Mouse (Mus musculus): ENCODE results near the gene Ubxn10. TPM values are rescaled to one million over a fixed set of nuclear protein-coding genes. Genes with fewer than 3 reads are reported as not detected.
A peak's percentile ranks its signal among the peaks of the same experiment; 100 is the strongest.

Gene Ubxn10
- polyA plus RNA-seq, 1 experiment from 2014 or later, result 1.3 TPM

DNA sequence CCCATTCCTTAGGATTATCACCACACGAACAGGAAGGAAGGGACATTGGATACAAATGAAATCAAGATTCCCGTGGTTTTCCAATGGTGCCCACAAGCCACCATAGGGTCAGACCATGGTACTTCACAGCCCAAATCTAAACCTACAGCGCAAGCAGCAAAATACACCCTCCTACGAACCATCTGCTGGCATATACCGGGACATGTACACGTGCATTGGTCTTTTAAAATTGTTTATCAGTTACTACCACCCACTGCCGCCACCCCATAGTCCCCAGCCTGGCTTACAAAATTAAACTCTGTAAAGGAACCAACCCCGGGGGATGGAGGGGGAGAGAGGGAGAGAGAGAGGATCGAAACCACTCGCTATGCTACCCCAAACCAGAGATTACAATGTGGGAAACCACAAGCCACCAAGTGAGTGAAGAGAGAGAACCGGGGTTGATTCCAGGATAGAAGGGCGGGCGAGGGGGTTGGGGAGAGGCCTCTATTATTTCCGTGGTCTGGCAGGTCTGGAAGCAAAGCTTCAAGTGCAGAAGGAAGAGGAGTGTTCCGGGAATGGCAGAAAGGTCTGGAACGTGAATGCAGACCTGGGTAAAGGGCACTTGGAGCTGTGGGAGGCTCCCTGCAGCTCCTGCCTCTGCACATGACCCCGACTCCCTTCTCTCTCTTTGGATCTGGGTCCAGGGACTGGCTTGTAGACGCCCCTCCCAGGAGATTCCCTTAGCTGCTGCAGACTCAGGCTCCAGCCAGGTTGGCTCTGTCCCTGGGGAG, 12.4 kb downstream of the Ubxn10 start, which contains the start of gene Pla2g2c:
Gene Pla2g2c, plus strand, starts transcription at position 439 of the 773 bp plus-strand sequence.
- peak within 1 kb of the TSS; percentile 49 for H3K4me2 ChIP-seq (ENCODE audit: low read depth, low read length)

DNA sequence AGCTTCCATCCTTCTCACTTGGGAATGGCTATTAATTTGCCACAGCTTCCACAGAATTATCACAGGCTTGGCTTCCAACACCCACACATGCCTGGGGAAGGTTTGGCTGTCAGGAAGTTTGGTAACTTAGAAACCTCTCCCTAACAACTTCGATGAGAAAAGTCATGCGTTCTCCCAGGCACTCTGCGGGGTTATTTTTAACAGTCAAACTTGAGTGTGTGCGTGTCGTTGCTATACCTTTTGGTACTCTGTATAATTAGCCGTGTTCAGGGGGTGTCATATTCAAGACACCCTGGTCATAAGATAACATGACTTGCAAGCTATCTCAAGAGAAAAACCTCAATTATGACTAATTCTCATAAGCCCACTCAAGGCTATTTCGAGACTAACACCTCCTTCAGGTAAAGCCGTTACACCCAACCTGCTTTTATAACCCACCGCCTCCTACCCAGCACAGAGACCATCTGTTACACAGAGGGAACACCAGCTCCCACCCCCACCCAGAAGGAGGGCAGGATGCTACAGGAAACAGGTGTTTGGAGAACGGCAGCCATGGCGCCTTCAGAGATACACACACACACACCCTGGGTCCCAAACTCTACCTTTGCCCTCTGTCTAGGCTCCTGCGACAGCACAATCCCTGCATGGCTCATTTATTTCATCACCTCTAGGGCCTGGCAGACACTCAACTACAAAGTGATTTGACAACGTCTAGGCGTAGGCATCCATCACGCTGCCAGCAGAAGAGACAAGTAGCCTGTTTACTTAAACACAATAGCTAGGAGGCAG, 13.3 kb downstream of the Ubxn10 start:
- Histone ChIP-seq H3K27me3 (ENCODE audit: control insufficient read depth, insufficient read depth, low read length) (0 out of 2 replicates have a peak, but pooled peaks cover 2% of the 10 kb centered on the region), H3K36me3 (ENCODE audit: control insufficient read depth, insufficient read depth) (no peaks in the 10 kb centered on the region), H3K9me3 (replicated peaks; ENCODE audit: control insufficient read depth, low read length) (no peaks in the 10 kb centered on the region), H3K4me3 (ENCODE audit: low read length) (no peak overlapping the region), H3K9ac (ENCODE audit: low read length) (no peak overlapping the region), H3K4me2 (ENCODE audit: low read depth, low read length) (no peak overlapping the region; the same call in 1 of the 2 replicates), H3K27ac (ENCODE audit: low read length) (peak overlapping the region; percentile 20; the same call in 1 of the 2 replicates), H3K4me1 (ENCODE audit: control insufficient read depth, insufficient read depth, low read length) (peaks cover 25% of the 10 kb centered on the region)
- WGBS, result 27% methylated on average over 15 of the region's 15 CpGs
- 0 out of 2 replicates have a peak, but pooled peaks have one; percentile 30 for ATAC-seq (replicated peaks; ENCODE audit: extremely low read depth, insufficient read depth, low FRiP score)

More for the DNA sequence above, 12.4 kb downstream of the Ubxn10 start, which contains the start of gene Pla2g2c:
- no peaks in the 10 kb centered on the region for H3K36me3 ChIP-seq (ENCODE audit: control insufficient read depth, insufficient read depth)
- ATAC-seq (replicated peaks; ENCODE audit: extremely low read depth, insufficient read depth, low FRiP score), result no peak
- 0 out of 2 replicates have a peak, but pooled peaks cover 2% of the 10 kb centered on the region for H3K27me3 ChIP-seq (ENCODE audit: control insufficient read depth, insufficient read depth, low read length)
- H3K27ac ChIP-seq (ENCODE audit: low read length), result peak within 1 kb of the TSS; percentile 71
- peaks cover 28% of the 10 kb centered on the region for H3K4me1 ChIP-seq (ENCODE audit: control insufficient read depth, insufficient read depth, low read length)
- H3K9ac ChIP-seq (ENCODE audit: low read length), result peak within 1 kb of the TSS; percentile 46; the same call in 1 of the 2 replicates
- H3K4me3 ChIP-seq (ENCODE audit: low read length), result peak within 1 kb of the TSS; percentile 20
- H3K9me3 ChIP-seq (replicated peaks; ENCODE audit: control insufficient read depth, low read length), result no peaks in the 10 kb centered on the region
- 41% methylated on average over 18 of the region's 18 CpGs for WGBS

DNA sequence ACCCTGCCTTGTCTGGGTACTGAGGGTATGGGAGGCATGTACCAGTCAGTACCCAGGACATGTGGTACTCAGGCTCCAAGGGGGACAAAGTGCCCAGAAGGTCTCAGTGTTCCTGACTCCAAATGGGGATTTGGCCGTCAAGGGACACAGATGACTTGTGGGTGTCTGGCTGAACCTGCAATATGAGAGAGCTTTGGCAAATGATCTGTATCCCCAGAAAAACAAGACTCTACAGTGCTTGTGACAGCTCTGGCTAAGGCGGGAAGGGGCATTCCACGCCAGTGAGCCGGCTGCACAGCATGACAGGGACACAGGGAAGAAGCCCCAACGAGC, 17.7 kb downstream of the Ubxn10 start:
- H3K36me3 ChIP-seq (ENCODE audit: control insufficient read depth, insufficient read depth), result no peaks in the 10 kb centered on the region
- H3K27me3 ChIP-seq (ENCODE audit: control insufficient read depth, insufficient read depth, low read length), result no peaks in the 10 kb centered on the region
- H3K4me1 ChIP-seq (ENCODE audit: control insufficient read depth, insufficient read depth, low read length), result peaks cover 14% of the 10 kb centered on the region
- no peak for ATAC-seq (replicated peaks; ENCODE audit: extremely low read depth, insufficient read depth, low FRiP score)
- no peak overlapping the region for H3K27ac ChIP-seq (ENCODE audit: low read length)
- H3K4me2 ChIP-seq (ENCODE audit: low read depth, low read length), result no peak overlapping the region
- no peak overlapping the region for H3K9ac ChIP-seq (ENCODE audit: low read length)
- no peak overlapping the region for H3K4me3 ChIP-seq (ENCODE audit: low read length)
- H3K9me3 ChIP-seq (replicated peaks; ENCODE audit: control insufficient read depth, low read length), result no peaks in the 10 kb centered on the region
- WGBS, result 59% methylated on average over 5 of the region's 5 CpGs

- WGBS, result 75% methylated on average over 5 of the region's 5 CpGs
- H3K27me3 ChIP-seq (ENCODE audit: control insufficient read depth, insufficient read depth, low read length), result no peaks in the 10 kb centered on the region
- H3K4me2 ChIP-seq (ENCODE audit: low read depth, low read length), result no peak overlapping the region
- no peaks in the 10 kb centered on the region for H3K9me3 ChIP-seq (replicated peaks; ENCODE audit: control insufficient read depth, low read length)
- no peaks in the 10 kb centered on the region for H3K36me3 ChIP-seq (ENCODE audit: control insufficient read depth, insufficient read depth)
- no peak overlapping the region for H3K4me3 ChIP-seq (ENCODE audit: low read length)
- H3K9ac ChIP-seq (ENCODE audit: low read length), result no peak overlapping the region
- H3K27ac ChIP-seq (ENCODE audit: low read length), result no peak overlapping the region
- H3K4me1 ChIP-seq (ENCODE audit: control insufficient read depth, insufficient read depth, low read length), result peaks cover 9% of the 10 kb centered on the region
- ATAC-seq (replicated peaks; ENCODE audit: extremely low read depth, insufficient read depth, low FRiP score), result no peak
Measured at GRCm38 (mm10) chr4:138718586-138719263, 18.2 kb downstream of the Ubxn10 start.

- WGBS, result 72% methylated on average over 9 of the region's 9 CpGs
- Histone ChIP-seq H3K4me2 (ENCODE audit: low read depth, low read length) (no peak overlapping the region), H3K9me3 (replicated peaks; ENCODE audit: control insufficient read depth, low read length) (0 out of 2 replicates have a peak, but pooled peaks cover 2% of the 10 kb centered on the region), H3K27me3 (ENCODE audit: control insufficient read depth, insufficient read depth, low read length) (no peaks in the 10 kb centered on the region), H3K27ac (ENCODE audit: low read length) (no peak overlapping the region), H3K4me3 (ENCODE audit: low read length) (no peak overlapping the region), H3K4me1 (ENCODE audit: control insufficient read depth, insufficient read depth, low read length) (no peaks in the 10 kb centered on the region), H3K36me3 (ENCODE audit: control insufficient read depth, insufficient read depth) (no peaks in the 10 kb centered on the region), H3K9ac (ENCODE audit: low read length) (no peak overlapping the region)
- ATAC-seq (replicated peaks; ENCODE audit: extremely low read depth, insufficient read depth, low FRiP score), result no peak
Measured at GRCm38 (mm10) chr4:138716697-138717096, 20.3 kb downstream of the Ubxn10 start.

- Histone ChIP-seq H3K4me3 (ENCODE audit: low read length) (no peak overlapping the region), H3K4me1 (ENCODE audit: control insufficient read depth, insufficient read depth, low read length) (no peaks in the 10 kb centered on the region), H3K27me3 (ENCODE audit: control insufficient read depth, insufficient read depth, low read length) (peaks cover 3% of the 10 kb centered on the region), H3K9ac (ENCODE audit: low read length) (no peak overlapping the region), H3K36me3 (ENCODE audit: control insufficient read depth, insufficient read depth) (no peaks in the 10 kb centered on the region), H3K9me3 (replicated peaks; ENCODE audit: control insufficient read depth, low read length) (0 out of 2 replicates have a peak, but pooled peaks cover 2% of the 10 kb centered on the region), H3K4me2 (ENCODE audit: low read depth, low read length) (no peak overlapping the region), H3K27ac (ENCODE audit: low read length) (no peak overlapping the region)
- no peak for ATAC-seq (replicated peaks; ENCODE audit: extremely low read depth, insufficient read depth, low FRiP score)
- 70% methylated on average over 1 of the region's 1 CpGs for WGBS
Measured at GRCm38 (mm10) chr4:138714186-138714585, 22.8 kb downstream of the Ubxn10 start.

- Histone ChIP-seq H3K4me1 (ENCODE audit: control insufficient read depth, insufficient read depth, low read length) (no peaks in the 10 kb centered on the region), H3K27ac (ENCODE audit: low read length) (no peak overlapping the region)
- WGBS, result 70% methylated on average over 8 of the region's 8 CpGs
Measured at GRCm38 (mm10) chr4:138712621-138713020, 24.3 kb downstream of the Ubxn10 start.

DNA sequence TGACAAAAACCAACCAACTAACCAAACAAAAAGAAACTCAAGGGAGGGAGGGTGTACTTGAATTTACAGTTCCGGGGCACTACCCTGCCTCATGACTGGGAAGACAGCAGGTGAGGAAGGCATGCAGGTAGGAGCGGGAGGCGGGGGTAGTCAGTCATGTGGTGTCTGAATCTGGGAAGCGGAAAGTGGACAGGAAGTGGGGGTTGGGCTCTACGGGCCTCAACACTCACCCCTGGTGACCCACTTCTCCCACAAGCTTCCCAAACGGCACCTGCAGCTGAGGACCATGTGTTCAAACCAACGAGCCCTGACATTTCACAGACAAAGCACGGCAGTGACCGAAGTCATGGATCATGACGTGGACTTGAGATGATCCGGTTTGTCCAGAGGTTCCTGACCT, 24.9 kb downstream of the Ubxn10 start:
- ATAC-seq (replicated peaks; ENCODE audit: extremely low read depth, insufficient read depth, low FRiP score), result no peak
- Histone ChIP-seq H3K36me3 (ENCODE audit: control insufficient read depth, insufficient read depth) (no peaks in the 10 kb centered on the region), H3K4me2 (ENCODE audit: low read depth, low read length) (no peak overlapping the region), H3K27ac (ENCODE audit: low read length) (no peak overlapping the region), H3K9me3 (replicated peaks; ENCODE audit: control insufficient read depth, low read length) (0 out of 2 replicates have a peak, but pooled peaks cover 2% of the 10 kb centered on the region), H3K4me1 (ENCODE audit: control insufficient read depth, insufficient read depth, low read length) (no peaks in the 10 kb centered on the region), H3K9ac (ENCODE audit: low read length) (no peak overlapping the region), H3K27me3 (ENCODE audit: control insufficient read depth, insufficient read depth, low read length) (peaks cover 3% of the 10 kb centered on the region), H3K4me3 (ENCODE audit: low read length) (no peak overlapping the region)
- 76% methylated on average over 11 of the region's 11 CpGs for WGBS

More at GRCm38 (mm10) chr4:138712621-138713020, 24.3 kb downstream of the Ubxn10 start:
- H3K9me3 ChIP-seq (replicated peaks; ENCODE audit: control insufficient read depth, low read length), result 0 out of 2 replicates have a peak, but pooled peaks cover 2% of the 10 kb centered on the region
- no peak for ATAC-seq (replicated peaks; ENCODE audit: extremely low read depth, insufficient read depth, low FRiP score)
- H3K4me3 ChIP-seq (ENCODE audit: low read length), result no peak overlapping the region
- H3K4me2 ChIP-seq (ENCODE audit: low read depth, low read length), result no peak overlapping the region
- peaks cover 3% of the 10 kb centered on the region for H3K27me3 ChIP-seq (ENCODE audit: control insufficient read depth, insufficient read depth, low read length)
- no peak overlapping the region for H3K9ac ChIP-seq (ENCODE audit: low read length)
- H3K36me3 ChIP-seq (ENCODE audit: control insufficient read depth, insufficient read depth), result no peaks in the 10 kb centered on the region
